Mouse (Mus musculus) adrenal gland (tissue): Measurements from ENCODE around the gene Hoxa3.

Source experiments
- intact Hi-C: fragments of 180-260 bp; cut with DNase I; formaldehyde crosslinking; loops from one replicate; pipeline ENCODE4 v1.15.1; 2025

Gene Hoxa3

GRCm38 (mm10) chr6:52190906-52191810, 22.0 kb downstream of the Hoxa3 start, which contains the start of gene Hoxa4:
TSS of gene Hoxa4 (minus strand) at chr6:52191753.
- intact Hi-C loops: loop anchor here (2.0 kb wide), 1 partner anchor 16 kb away; no protein-coding TSS in a partner anchor

DNA sequence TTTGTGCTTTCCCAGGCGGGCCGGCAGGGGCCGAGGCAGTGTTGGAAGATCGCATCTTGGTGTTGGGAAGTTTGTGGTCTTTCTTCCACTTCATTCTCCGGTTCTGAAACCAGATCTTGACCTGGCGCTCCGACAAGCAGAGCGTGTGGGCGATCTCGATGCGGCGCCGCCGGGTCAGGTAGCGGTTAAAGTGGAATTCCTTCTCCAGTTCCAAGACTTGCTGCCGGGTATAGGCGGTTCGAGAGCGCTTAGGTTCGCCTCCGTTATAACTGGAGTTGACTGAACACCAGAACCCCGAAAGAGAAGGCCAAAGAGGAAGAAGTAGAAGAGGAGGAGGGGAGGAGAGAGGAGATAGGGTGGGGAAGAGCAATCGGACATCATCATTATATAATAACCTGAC, 22.7 kb downstream of the Hoxa3 start:
- intact Hi-C loops: loop anchor here (2.0 kb wide), 1 partner anchor 16 kb away; no protein-coding TSS in a partner anchor

GRCm38 (mm10) chr6:52189909-52190308, 23.2 kb downstream of the Hoxa3 start:
- intact Hi-C loops: loop anchor here (2.0 kb wide), 1 partner anchor 15 kb away; no protein-coding TSS in a partner anchor

GRCm38 (mm10) chr6:52189172-52189591, 24.0 kb downstream of the Hoxa3 start:
- intact Hi-C loops: no loop called here

DNA sequence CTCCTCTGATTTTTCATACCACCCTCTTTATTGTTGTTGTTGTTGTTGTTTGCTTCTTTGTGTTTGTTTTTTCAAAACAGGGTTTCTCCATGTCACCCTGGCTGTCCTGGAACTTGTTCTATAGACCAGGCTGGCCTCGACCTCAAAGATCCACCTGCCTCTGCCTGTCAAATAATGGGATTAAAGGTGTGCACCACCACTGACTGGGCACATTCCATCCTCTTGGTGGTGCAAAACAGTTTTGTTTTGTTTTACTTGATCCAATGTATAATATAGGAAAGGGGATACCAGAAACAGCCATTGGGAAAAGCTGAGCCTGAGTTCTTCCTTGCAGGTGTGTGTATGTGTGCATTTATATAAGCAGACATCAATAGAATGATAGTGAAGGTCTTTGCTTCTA, 26.6 kb downstream of the Hoxa3 start:
- intact Hi-C loops: no loop called here

- intact Hi-C loops: no loop called here
Measured at GRCm38 (mm10) chr6:52185834-52186233, 27.3 kb downstream of the Hoxa3 start.

GRCm38 (mm10) chr6:52185222-52185621, 27.9 kb downstream of the Hoxa3 start:
- intact Hi-C loops: no loop called here

DNA sequence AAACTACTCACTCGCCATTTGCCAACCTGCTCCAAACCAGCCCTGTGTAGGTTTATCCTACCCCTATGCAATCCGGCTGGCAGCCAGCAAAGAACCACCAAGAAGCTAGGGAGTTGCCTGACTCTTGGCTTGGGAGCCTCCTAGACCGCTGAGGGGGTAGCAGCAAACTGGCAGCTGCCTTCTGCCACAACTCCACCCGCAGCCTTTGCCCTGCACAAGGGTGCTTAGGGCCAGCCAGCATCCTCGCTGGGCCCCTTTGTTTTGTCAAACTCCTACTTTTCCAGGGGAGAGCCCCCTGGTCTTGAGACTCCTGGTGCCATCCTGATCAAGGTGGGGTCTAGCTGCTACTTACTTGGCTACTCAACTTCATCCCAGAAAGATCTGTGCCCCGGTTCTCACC, 28.5 kb downstream of the Hoxa3 start:
- intact Hi-C loops: no loop called here

- intact Hi-C loops: no loop called here
Measured at GRCm38 (mm10) chr6:52183311-52184080, 29.6 kb downstream of the Hoxa3 start.

GRCm38 (mm10) chr6:52182793-52183192, 30.3 kb downstream of the Hoxa3 start:
- intact Hi-C loops: no loop called here

DNA sequence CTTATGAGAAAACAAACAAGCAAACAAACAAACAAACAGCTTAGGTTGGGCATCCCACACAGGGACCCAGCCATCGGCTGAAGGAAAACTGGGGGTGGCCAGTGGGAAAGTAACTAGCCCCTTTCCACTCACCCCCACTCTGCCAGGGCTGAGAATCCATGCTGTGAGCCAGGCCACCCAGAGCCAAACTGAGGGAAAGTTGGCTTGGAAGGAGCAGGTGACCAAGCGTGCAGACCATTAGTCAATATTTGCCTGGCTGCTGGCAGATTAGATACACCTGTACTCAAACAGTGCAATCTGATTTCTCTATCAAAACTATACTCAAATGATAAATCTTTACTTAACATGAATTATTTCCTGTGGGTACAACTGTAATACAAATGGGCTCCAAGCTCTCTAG, 31.1 kb downstream of the Hoxa3 start:
- intact Hi-C loops: no loop called here

DNA sequence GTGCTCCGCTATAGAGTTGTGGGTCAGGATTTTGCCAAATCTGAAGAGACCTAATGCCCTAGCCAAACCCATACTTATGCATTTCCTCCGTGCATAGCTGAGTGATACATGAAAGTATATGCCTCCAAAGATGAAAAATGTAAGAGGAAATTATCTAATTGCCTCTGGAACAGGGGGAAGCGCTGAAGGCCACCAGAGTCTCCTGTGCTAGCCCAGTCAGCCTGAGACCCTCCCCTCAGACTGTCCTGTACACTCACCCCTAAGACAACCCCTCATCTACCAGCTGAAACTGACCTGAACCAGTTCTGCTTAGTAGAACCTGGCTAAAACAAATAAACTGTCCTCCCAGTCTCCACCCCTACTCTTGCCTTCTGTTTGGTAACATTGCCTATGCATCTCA, 32.4 kb downstream of the Hoxa3 start:
- intact Hi-C loops: no loop called here

DNA sequence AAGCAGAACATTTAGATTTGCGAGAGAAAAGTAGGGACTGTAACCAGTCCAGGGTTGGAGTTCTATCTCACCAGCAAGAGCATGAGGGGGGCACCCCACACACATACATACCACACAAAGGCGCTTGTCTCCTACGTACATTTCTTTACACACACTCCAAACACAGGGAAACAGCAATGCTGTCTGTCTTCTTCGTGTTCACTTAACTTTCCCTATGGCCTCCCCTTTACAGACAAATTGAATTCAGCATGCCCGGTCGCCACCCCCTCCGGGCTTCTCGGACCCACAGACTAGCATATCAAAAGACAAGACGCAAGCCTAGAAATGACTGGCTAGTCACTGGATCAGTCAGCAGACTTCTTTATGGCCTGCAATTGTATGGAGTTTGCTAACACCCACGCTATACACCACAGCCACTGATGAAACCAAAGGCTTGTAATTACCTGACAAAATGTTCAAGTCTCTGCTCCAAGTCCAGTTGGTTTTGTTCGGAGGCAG, 32.9 kb downstream of the Hoxa3 start:
- intact Hi-C loops: no loop called here

DNA sequence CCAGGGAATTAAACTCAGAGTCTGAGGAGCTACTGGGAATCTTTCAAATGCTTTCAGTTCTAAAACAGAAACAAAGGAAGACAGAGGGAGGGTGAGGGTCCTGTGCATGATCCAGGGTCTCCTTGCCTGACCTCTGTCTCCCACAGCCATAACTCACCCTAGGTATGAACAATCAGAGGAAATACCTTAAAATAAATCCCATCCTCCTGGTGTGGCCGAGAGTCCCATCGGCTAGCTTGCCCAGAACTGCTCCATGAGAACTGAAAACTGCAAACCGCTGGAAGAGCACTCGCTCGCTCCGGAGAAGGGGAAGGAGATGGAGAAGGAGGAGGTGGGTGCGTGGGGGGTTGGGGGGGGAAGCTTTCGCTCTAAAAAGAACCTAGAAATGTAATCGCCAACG, 33.4 kb downstream of the Hoxa3 start:
- intact Hi-C loops: no loop called here

DNA sequence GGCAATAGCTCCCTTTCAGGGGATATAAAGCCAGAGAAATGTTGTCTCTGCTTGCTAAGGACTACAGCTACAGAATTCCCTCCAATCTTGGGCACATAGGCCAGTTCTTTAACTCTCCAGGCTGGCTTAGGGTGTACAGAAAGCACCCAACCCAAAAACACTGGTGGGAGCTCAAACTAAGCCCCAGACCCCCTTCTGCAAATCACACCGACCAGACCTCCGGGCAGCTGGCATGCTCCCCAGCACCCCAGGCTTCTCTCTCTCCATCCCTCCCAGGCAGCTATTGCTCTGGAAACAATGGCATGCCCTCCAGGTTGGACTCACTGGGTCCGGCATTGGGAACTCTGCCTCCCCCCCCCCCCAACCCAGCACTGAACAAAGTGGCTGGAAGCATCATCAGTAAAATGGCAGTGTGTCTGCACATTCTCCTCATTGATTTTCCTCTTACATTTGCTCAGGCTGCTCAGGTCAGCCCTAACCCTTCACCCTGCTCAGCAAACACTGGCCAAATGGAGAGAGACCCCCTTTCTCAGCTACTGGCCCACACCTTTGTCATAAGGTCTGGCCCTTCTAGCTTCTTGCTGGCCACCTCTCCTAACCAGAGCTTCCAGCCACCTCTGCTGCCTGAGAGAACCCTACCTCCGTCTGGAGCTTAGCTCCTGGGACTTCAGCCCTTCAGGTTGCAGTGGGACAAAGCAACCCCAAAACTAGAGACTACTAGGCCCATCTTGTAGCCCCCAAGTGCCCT, 34.0 kb downstream of the Hoxa3 start:
- intact Hi-C loops: no loop called here

GRCm38 (mm10) chr6:52177806-52178205, 35.3 kb downstream of the Hoxa3 start:
- intact Hi-C loops: no loop called here

GRCm38 (mm10) chr6:52177061-52177735, 35.9 kb downstream of the Hoxa3 start, which contains the start of gene 5730596B20Rik:
TSS of gene 5730596B20Rik (plus strand) at chr6:52177498.
- intact Hi-C loops: no loop called here

GRCm38 (mm10) chr6:52176391-52176790, 36.7 kb downstream of the Hoxa3 start:
- intact Hi-C loops: no loop called here

GRCm38 (mm10) chr6:52175864-52176263, 37.3 kb downstream of the Hoxa3 start:
- intact Hi-C loops: loop anchor here (2.0 kb wide), 1 partner anchor 15 kb away; the partner anchor contains the start of gene Hoxa4
